Mouse (Mus musculus): ENCODE results near the gene Rassf7. TPM values are rescaled to one million over a fixed set of nuclear protein-coding genes. Genes with fewer than 3 reads are reported as not detected.

Gene Rassf7
- total and polyA plus RNA-seq, 3 experiments, result 7.0 to 9.5 TPM; not detected in 1

GRCm38 (mm10) chr7:141261480-141261879 lies 45.8 kb downstream of the Rassf7 start:
- Histone ChIP-seq H3K4me1 (ENCODE audit: control insufficient read depth in 1 of 2, insufficient read depth in 2 of 2, low read length in 2 of 2) (peaks cover under 1 to 1% of the 10 kb centered on the region in 2 experiments; a peak in 2 of 4 replicates), H3K4me3 (ENCODE audit: control insufficient read depth in 1 of 2, insufficient read depth in 1 of 2, low read depth in 2 of 2, low read length in 2 of 2) (no peak overlapping the region), H3K27me3 (ENCODE audit: control insufficient read depth in 1 of 2, insufficient read depth in 2 of 2, low read length in 2 of 2) (no peaks in the 10 kb centered on the region), H3K9me3 (replicated peaks; ENCODE audit: insufficient read depth, low read length) (no peaks in the 10 kb centered on the region), H3K27ac (ENCODE audit: control insufficient read depth, low read depth, low read length) (no peak overlapping the region), H3K36me3 (ENCODE audit: control insufficient read depth in 1 of 2, insufficient read depth in 2 of 2, low read length in 2 of 2) (peaks cover 0 to 12% of the 10 kb centered on the region in 2 experiments; a peak in 2 of 4 replicates), H3K79me2 (ENCODE audit: control insufficient read depth, insufficient read depth, low read length, poor library complexity) (no peaks in the 10 kb centered on the region), H3K9ac (ENCODE audit: control insufficient read depth, low read depth, low read length, poor library complexity, severe bottlenecking) (no peak overlapping the region)
- no peak for DNase-seq (ENCODE audit: low read depth, low spot score)
- no peak for TF ChIP-seq USF1 (IDR thresholded peaks at IDR 0.05; ENCODE audit: low read depth, low read length)

- Histone ChIP-seq H3K9me3 (replicated peaks; ENCODE audit: insufficient read depth, low read length) (no peaks in the 10 kb centered on the region), H3K4me1 (ENCODE audit: control insufficient read depth in 1 of 2, insufficient read depth in 2 of 2, low read length in 2 of 2) (peaks cover 2 to 3% of the 10 kb centered on the region in 2 experiments; a peak in 2 of 4 replicates), H3K4me3 (ENCODE audit: control insufficient read depth in 1 of 2, insufficient read depth in 1 of 2, low read depth in 2 of 2, low read length in 2 of 2) (no peak overlapping the region), H3K27me3 (ENCODE audit: control insufficient read depth in 1 of 2, insufficient read depth in 2 of 2, low read length in 2 of 2) (no peaks in the 10 kb centered on the region), H3K79me2 (ENCODE audit: control insufficient read depth, insufficient read depth, low read length, poor library complexity) (no peaks in the 10 kb centered on the region), H3K9ac (ENCODE audit: control insufficient read depth, low read depth, low read length, poor library complexity, severe bottlenecking) (no peak overlapping the region), H3K27ac (ENCODE audit: control insufficient read depth, low read depth, low read length) (no peak overlapping the region), H3K36me3 (ENCODE audit: control insufficient read depth in 1 of 2, insufficient read depth in 2 of 2, low read length in 2 of 2) (peaks cover 0 to 2% of the 10 kb centered on the region in 2 experiments; a peak in 2 of 4 replicates)
- TF ChIP-seq RAD21 (IDR thresholded peaks at IDR 0.05; ENCODE audit: low read depth, low read length), result no peak
- TF ChIP-seq ETS1 (IDR thresholded peaks at IDR 0.05; ENCODE audit: low read depth, low read length), result no peak
- no peak for TF ChIP-seq MAFK (IDR thresholded peaks at IDR 0.05; ENCODE audit: borderline replicate concordance, low read depth, low read length)
- TF ChIP-seq HCFC1 (IDR thresholded peaks at IDR 0.05; ENCODE audit: low read depth, low read length), result no peak
- TF ChIP-seq CHD2 (IDR thresholded peaks at IDR 0.05; ENCODE audit: low read length), result no peak
- TF ChIP-seq POLR2AphosphoS2 (IDR thresholded peaks at IDR 0.05; ENCODE audit: low read length), result no peak
- TF ChIP-seq USF1 (IDR thresholded peaks at IDR 0.05; ENCODE audit: low read depth, low read length), result no peak
- TF ChIP-seq BHLHE40 (IDR thresholded peaks at IDR 0.05; ENCODE audit: borderline replicate concordance, low read depth, low read length), result no peak
- no peak for TF ChIP-seq SIN3A (IDR thresholded peaks at IDR 0.05; ENCODE audit: low read length)
- no peak for TF ChIP-seq ZMIZ1 (IDR thresholded peaks at IDR 0.05; ENCODE audit: low read depth, low read length)
- no peak for TF ChIP-seq KAT2A (conservative IDR thresholded peaks at IDR 0.05; ENCODE audit: low read depth, low read length)
- TF ChIP-seq MAZ (IDR thresholded peaks at IDR 0.05; ENCODE audit: low read depth, low read length), result no peak
- TF ChIP-seq JUND (IDR thresholded peaks at IDR 0.05; ENCODE audit: low read depth, low read length), result no peak
- TF ChIP-seq POLR2AphosphoS5 (IDR thresholded peaks at IDR 0.05; ENCODE audit: borderline replicate concordance, low read depth, low read length), result no peak
- TF ChIP-seq GATA1 (IDR thresholded peaks at IDR 0.05; ENCODE audit: low read depth, low read length), result no peak
- no peak for DNase-seq (ENCODE audit: low read depth, low spot score)
Observed at GRCm38 (mm10) chr7:141263640-141264039, 48.0 kb downstream of the Rassf7 start.
